Mouse (Mus musculus) kidney, adult 2 months (tissue): ENCODE data around the gene Flt1. TPM values are rescaled to one million over a fixed set of nuclear protein-coding genes. Genes with fewer than 3 reads are reported as not detected.
A peak's percentile ranks its signal among the peaks of the same experiment; 100 is the strongest.
"Not testable (repeated sequence)": the region's sequence is repeated elsewhere in the genome, so short reads cannot be mapped to it uniquely, and the experiment has no call there.

Experiments used
- DNase-seq: peaks from one replicate; pipeline ENCODE4 v3.0.0; 2021
- H3K27ac ChIP-seq: fragments of 200-500 bp; 2 replicates; pipeline ENCODE4 v1.5.1; 2012; ENCODE audit warnings: low read depth, low read length, control low read depth, inconsistent platforms; ENCODE audit not compliant: insufficient read depth
- H3K27me3 ChIP-seq: fragments of 200-500 bp; replicated peaks from 2 replicates; pipeline ENCODE4 v1.6.1; 2012; ENCODE audit warnings: mild to moderate bottlenecking, moderate library complexity, low read length, inconsistent platforms; ENCODE audit not compliant: control insufficient read depth, insufficient read depth
- H3K36me3 ChIP-seq: fragments of 200-500 bp; 2 replicates; pipeline ENCODE4 v1.6.1; 2012; ENCODE audit warnings: mild to moderate bottlenecking, moderate library complexity, low read length, inconsistent platforms; ENCODE audit not compliant: control insufficient read depth, insufficient read depth
- H3K4me1 ChIP-seq: fragments of 200-500 bp; 2 replicates; pipeline ENCODE4 v1.6.1; 2011; ENCODE audit warnings: low read length; ENCODE audit not compliant: control insufficient read depth, insufficient read depth
- H3K4me3 ChIP-seq: fragments of 200-500 bp; 2 replicates; pipeline ENCODE4 v1.5.1; 2011; ENCODE audit warnings: mild to moderate bottlenecking, low read depth, low read length, control low read depth; ENCODE audit not compliant: insufficient read depth
- CTCF ChIP-seq: fragments of 200-500 bp; conservative IDR thresholded peaks from 2 replicates; pipeline ENCODE4 v1.5.1; 2011; ENCODE audit warnings: low read depth, mild to moderate bottlenecking, control low read depth, low read length, moderate library complexity, mixed read lengths; ENCODE audit not compliant: insufficient read depth, insufficient read length
- POLR2A ChIP-seq: fragments of 200-500 bp; IDR thresholded peaks from one replicate; pipeline ENCODE4 v1.6.1; 2011; ENCODE audit warnings: low read depth, low read length, control low read depth
- WGBS: fragments of 180-500 bp; shearing (Covaris S2); methylation state at CpG from one replicate; pipeline ENCODE4 v1.1.7; 2018; 5-methylcytosine and 5-hydroxymethylcytosine counted together
- polyA plus RNA-seq: library from polyadenylated mRNA; depleted of rRNA; stranded (reverse); fragments of >200 nt; gene quantifications from 2 replicates; pipeline ENCODE4 v1.2.3, GENCODE M21; 2012

Gene Flt1
- polyA plus RNA-seq, 1 experiment: 17.5 TPM

GRCm38 (mm10) chr5:147630426-147631290 lies 95.2 kb downstream of the Flt1 start:
- Histone ChIP-seq H3K36me3 (no peaks in the 10 kb centered on the region), H3K4me1 (no peaks in the 10 kb centered on the region), H3K27ac (0 out of 2 replicates have a peak overlapping the region, but pooled peaks have one; percentile 6), H3K27me3 (no peaks in the 10 kb centered on the region; the same call in 1 of the 2 replicates), H3K4me3 (no peak overlapping the region)
- WGBS: 65% methylated on average over 17 of the region's 17 CpGs
- DNase-seq: peak; percentile 67
- TF ChIP-seq POLR2A (no peak), CTCF (no peak)

- Histone ChIP-seq H3K4me3 (no peak overlapping the region), H3K27me3 (no peaks in the 10 kb centered on the region), H3K27ac (no peak overlapping the region), H3K4me1 (no peaks in the 10 kb centered on the region), H3K36me3 (no peaks in the 10 kb centered on the region)
- DNase-seq: no peak
- WGBS: 73% methylated on average over 2 of the region's 2 CpGs
- TF ChIP-seq CTCF: no peak
- no peak for TF ChIP-seq POLR2A
Measured at GRCm38 (mm10) chr5:147626944-147627343, 98.9 kb downstream of the Flt1 start.

GRCm38 (mm10) chr5:147623747-147624146 lies 102.1 kb downstream of the Flt1 start:
- Histone ChIP-seq H3K36me3 (no peaks in the 10 kb centered on the region), H3K27ac (no peak overlapping the region), H3K27me3 (no peaks in the 10 kb centered on the region), H3K4me1 (no peaks in the 10 kb centered on the region), H3K4me3 (no peak overlapping the region)
- no peak for DNase-seq
- TF ChIP-seq POLR2A: no peak
- TF ChIP-seq CTCF: no peak
- WGBS: 90% methylated on average over 10 of the region's 10 CpGs

- DNase-seq: peak; percentile 38
- WGBS: 20% methylated on average over 2 of the region's 2 CpGs
- Histone ChIP-seq H3K36me3 (no peaks in the 10 kb centered on the region), H3K27me3 (no peaks in the 10 kb centered on the region), H3K4me1 (no peaks in the 10 kb centered on the region), H3K4me3 (no peak overlapping the region), H3K27ac (no peak overlapping the region; the same call in 1 of the 2 replicates)
- TF ChIP-seq CTCF (no peak), POLR2A (no peak)
Measured at GRCm38 (mm10) chr5:147620178-147620577, 105.6 kb downstream of the Flt1 start.

- Histone ChIP-seq H3K4me1 (no peaks in the 10 kb centered on the region), H3K27me3 (no peaks in the 10 kb centered on the region), H3K36me3 (no peaks in the 10 kb centered on the region), H3K4me3 (no peak overlapping the region), H3K27ac (peak overlapping the region; percentile 22; the same call in 1 of the 2 replicates)
- peak; percentile 72 for DNase-seq
- WGBS: 60% methylated on average over 10 of the region's 10 CpGs
- TF ChIP-seq CTCF (no peak), POLR2A (no peak)
Measured at GRCm38 (mm10) chr5:147618243-147618642, 107.6 kb downstream of the Flt1 start.

- Histone ChIP-seq H3K36me3 (no peaks in the 10 kb centered on the region), H3K27ac (no peak overlapping the region), H3K4me3 (no peak overlapping the region), H3K4me1 (no peaks in the 10 kb centered on the region), H3K27me3 (no peaks in the 10 kb centered on the region)
- 75% methylated on average over 3 of the region's 3 CpGs for WGBS
- TF ChIP-seq CTCF: no peak
- TF ChIP-seq POLR2A: no peak
- no peak for DNase-seq
Measured at GRCm38 (mm10) chr5:147616450-147616849, 109.4 kb downstream of the Flt1 start.

- no peaks in the 10 kb centered on the region for H3K27me3 ChIP-seq
- no peaks in the 10 kb centered on the region for H3K36me3 ChIP-seq
- 76% methylated on average over 6 of the region's 6 CpGs for WGBS
- no peaks in the 10 kb centered on the region for H3K4me1 ChIP-seq
- no peak for TF ChIP-seq CTCF
- TF ChIP-seq POLR2A: no peak
- DNase-seq: no peak
- H3K4me3 ChIP-seq: no peak overlapping the region
- no peak overlapping the region for H3K27ac ChIP-seq
Measured at GRCm38 (mm10) chr5:147614659-147615058, 111.2 kb downstream of the Flt1 start.

GRCm38 (mm10) chr5:147611348-147611747 lies 114.5 kb downstream of the Flt1 start:
- DNase-seq, H3K27me3 ChIP-seq, H3K4me1 ChIP-seq, H3K4me3 ChIP-seq, H3K27ac ChIP-seq, H3K36me3 ChIP-seq: not testable (repeated sequence)
- WGBS: 62% methylated on average over 3 of the region's 3 CpGs
